Mouse (Mus musculus): ENCODE results near the gene 1810030O07Rik. TPM values are rescaled to one million over a fixed set of nuclear protein-coding genes. Genes with fewer than 3 reads are reported as not detected.
A peak's percentile ranks its signal among the peaks of the same experiment; 100 is the strongest.

The 1810030O07Rik gene
- polyA plus RNA-seq (2012; ENCODE audit: insufficient read depth, insufficient read length, low replicate concordance, missing spikeins): not detected in 2 replicates

DNA sequence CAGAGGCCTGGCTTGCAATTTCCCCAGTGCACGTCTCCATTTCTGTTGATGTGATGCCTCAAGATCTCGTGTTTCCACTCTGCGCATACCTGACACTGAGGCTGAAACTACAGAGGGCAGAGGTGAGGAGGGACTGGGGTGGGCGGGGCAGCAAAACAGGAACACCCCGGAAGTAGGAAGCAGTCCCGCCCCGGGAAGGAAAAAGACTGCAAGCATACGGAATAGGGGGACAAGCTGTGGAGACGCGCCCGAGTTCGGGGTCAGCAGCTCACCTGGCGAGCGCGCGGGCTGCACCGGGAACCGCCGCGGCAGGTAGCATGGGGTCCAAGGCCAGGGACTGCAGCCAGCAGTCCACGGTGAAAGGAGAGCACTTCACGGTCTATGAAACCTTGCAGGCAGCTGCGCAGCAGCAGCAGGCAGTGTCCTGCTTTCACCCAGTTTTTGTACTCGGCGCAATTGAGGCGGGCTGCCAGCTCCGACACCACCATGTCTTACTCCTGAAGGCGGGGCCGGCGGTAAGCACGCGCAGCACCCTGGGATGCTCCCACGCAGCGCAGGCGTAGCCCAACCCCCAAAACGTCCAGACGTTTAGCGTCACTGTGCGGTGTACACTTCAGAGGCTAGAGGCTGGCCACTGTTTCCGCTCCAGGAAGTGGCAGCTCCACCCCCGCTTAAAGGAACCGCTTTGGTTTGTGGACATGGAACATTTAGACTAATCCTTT, at the start of gene 1810030O07Rik:
Gene 1810030O07Rik, minus strand, starts transcription at position 615 of the 722 bp plus-strand sequence.
- 10% methylated on average over 42 of the region's 42 CpGs for WGBS
- no peaks in the 10 kb centered on the region for H3K4me1 ChIP-seq (ENCODE audit: control insufficient read depth, insufficient read depth, low read length)
- H3K4me3 ChIP-seq (ENCODE audit: insufficient read depth, low read depth, low read length): peak within 1 kb of the TSS; percentile 96
- peak within 1 kb of the TSS; percentile 88 for H3K27ac ChIP-seq (ENCODE audit: insufficient read depth, low read depth, low read length)
- no peak for TF ChIP-seq CTCF (IDR thresholded peaks at IDR 0.05; ENCODE audit: insufficient read depth, low read depth, low read length)
- no peak for TF ChIP-seq POLR2A (IDR thresholded peaks at IDR 0.05; ENCODE audit: insufficient read depth, low read depth, low read length)

DNA sequence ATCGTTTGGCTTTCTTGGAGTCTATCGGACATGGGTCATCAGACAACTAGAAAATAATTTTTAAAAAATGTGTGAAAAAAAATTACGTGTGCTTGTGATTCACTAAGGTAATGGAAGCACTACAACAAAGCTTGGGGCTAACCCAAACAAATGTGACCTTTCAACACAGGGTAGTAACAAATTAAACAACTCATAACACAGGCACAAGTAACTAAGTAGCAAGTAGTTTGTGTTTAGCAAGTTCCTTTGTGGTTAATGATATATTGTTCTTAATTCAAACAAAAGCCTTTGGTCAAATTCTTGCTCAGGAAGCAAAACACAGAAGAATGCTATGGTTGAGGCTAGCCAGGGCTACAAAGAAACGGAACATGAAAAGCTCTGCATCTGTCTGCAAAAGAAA, 42.6 kb upstream of the 1810030O07Rik start:
- Histone ChIP-seq H3K4me1 (ENCODE audit: control insufficient read depth, insufficient read depth, low read length) (no peaks in the 10 kb centered on the region), H3K4me3 (ENCODE audit: insufficient read depth, low read depth, low read length) (no peak overlapping the region), H3K27ac (ENCODE audit: insufficient read depth, low read depth, low read length) (no peak overlapping the region)
- TF ChIP-seq CTCF (IDR thresholded peaks at IDR 0.05; ENCODE audit: insufficient read depth, low read depth, low read length) (no peak), POLR2A (IDR thresholded peaks at IDR 0.05; ENCODE audit: insufficient read depth, low read depth, low read length) (no peak)
- 83% methylated on average over 4 of the region's 4 CpGs for WGBS

DNA sequence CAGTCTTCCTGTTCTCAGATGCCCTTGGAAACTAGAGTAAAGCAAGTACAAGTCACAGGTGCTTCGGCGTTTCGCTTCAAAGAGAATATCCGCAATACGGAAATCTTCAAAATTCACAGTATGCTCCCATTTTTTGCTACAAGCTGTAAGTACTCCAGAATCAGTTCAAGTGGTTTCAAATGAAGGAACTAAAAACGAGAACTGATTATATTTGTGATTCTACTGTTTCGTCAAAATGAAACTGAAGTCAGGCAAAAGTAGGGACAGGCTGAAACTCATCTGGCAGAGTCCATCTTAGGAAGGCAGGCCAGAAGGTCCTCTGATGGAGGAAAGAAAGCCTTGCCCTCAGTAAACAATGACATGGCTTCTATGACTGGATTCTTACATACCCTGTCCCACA, 40.3 kb upstream of the 1810030O07Rik start:
- Histone ChIP-seq H3K4me1 (ENCODE audit: control insufficient read depth, insufficient read depth, low read length) (no peaks in the 10 kb centered on the region), H3K27ac (ENCODE audit: insufficient read depth, low read depth, low read length) (no peak overlapping the region), H3K4me3 (ENCODE audit: insufficient read depth, low read depth, low read length) (no peak overlapping the region)
- WGBS: 91% methylated on average over 7 of the region's 7 CpGs
- TF ChIP-seq POLR2A (IDR thresholded peaks at IDR 0.05; ENCODE audit: insufficient read depth, low read depth, low read length) (no peak), CTCF (IDR thresholded peaks at IDR 0.05; ENCODE audit: insufficient read depth, low read depth, low read length) (no peak)

DNA sequence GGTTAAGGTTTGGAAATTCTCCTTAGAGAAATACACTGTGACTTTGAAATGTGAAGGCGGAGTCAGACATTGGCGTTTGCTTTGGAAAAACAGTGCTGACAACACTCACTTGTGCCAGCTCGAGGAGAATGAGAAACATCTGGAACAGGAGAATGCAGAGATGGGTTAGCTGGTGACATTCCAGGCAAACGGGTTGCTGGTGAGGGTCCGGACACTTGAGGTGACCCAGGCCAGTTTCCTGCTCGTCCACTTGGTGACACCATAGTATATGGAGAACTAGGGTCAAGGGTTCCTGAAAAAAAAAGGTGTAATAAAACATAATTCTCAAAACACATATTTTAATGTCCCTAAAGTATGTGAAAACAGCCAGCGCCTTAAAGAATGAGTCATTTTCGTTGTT, 13.4 kb upstream of the 1810030O07Rik start:
- Histone ChIP-seq H3K4me3 (ENCODE audit: insufficient read depth, low read depth, low read length) (no peak overlapping the region), H3K4me1 (ENCODE audit: control insufficient read depth, insufficient read depth, low read length) (no peaks in the 10 kb centered on the region), H3K27ac (ENCODE audit: insufficient read depth, low read depth, low read length) (no peak overlapping the region)
- TF ChIP-seq POLR2A (IDR thresholded peaks at IDR 0.05; ENCODE audit: insufficient read depth, low read depth, low read length): no peak
- no peak for TF ChIP-seq CTCF (IDR thresholded peaks at IDR 0.05; ENCODE audit: insufficient read depth, low read depth, low read length)
- WGBS: 73% methylated on average over 8 of the region's 8 CpGs

DNA sequence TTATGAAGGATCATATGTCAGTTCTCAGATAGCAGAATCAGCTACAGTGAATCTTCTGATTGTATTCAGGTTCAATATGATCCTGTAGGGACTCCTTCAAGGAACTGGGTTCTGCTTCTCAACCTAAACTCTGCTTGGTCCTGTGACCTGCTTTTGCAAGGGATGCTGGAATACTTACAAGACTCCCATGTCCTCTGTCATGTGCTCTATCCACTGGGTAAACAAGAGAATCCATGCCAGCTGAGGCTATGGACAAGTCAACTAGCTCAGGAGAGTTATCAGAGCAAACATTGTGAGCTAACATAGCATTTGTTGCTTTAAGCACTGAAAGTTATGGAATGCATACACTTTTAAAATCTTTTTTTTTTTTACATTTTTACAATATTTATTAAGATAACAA, 12.6 kb upstream of the 1810030O07Rik start:
- no peak for TF ChIP-seq CTCF (IDR thresholded peaks at IDR 0.05; ENCODE audit: insufficient read depth, low read depth, low read length)
- TF ChIP-seq POLR2A (IDR thresholded peaks at IDR 0.05; ENCODE audit: insufficient read depth, low read depth, low read length): no peak
- Histone ChIP-seq H3K4me3 (ENCODE audit: insufficient read depth, low read depth, low read length) (no peak overlapping the region), H3K27ac (ENCODE audit: insufficient read depth, low read depth, low read length) (no peak overlapping the region), H3K4me1 (ENCODE audit: control insufficient read depth, insufficient read depth, low read length) (no peaks in the 10 kb centered on the region)

DNA sequence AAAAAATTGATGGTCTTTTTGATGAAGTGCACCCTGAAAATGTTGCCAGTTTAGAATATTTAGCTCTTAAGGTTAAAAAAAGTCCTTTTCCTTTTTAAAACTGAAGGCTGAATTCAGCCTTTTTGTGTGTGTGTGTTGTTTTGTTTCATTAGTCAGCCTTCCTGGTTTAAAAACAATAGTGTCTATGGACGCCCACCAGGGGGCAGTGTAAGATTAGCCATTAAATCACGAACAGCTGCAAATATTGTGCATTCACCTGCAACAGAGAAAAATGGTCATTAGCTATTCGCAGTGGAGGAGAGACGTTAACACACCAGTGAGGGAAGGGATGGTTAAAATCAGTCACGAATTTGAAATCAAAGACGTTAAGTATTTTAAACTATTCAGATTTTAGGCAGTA, 3.9 kb upstream of the 1810030O07Rik start:
- TF ChIP-seq POLR2A (IDR thresholded peaks at IDR 0.05; ENCODE audit: insufficient read depth, low read depth, low read length) (no peak), CTCF (IDR thresholded peaks at IDR 0.05; ENCODE audit: insufficient read depth, low read depth, low read length) (no peak)
- WGBS: 13% methylated on average over 6 of the region's 6 CpGs
- Histone ChIP-seq H3K4me3 (ENCODE audit: insufficient read depth, low read depth, low read length) (no peak overlapping the region), H3K4me1 (ENCODE audit: control insufficient read depth, insufficient read depth, low read length) (no peaks in the 10 kb centered on the region), H3K27ac (ENCODE audit: insufficient read depth, low read depth, low read length) (no peak overlapping the region)

DNA sequence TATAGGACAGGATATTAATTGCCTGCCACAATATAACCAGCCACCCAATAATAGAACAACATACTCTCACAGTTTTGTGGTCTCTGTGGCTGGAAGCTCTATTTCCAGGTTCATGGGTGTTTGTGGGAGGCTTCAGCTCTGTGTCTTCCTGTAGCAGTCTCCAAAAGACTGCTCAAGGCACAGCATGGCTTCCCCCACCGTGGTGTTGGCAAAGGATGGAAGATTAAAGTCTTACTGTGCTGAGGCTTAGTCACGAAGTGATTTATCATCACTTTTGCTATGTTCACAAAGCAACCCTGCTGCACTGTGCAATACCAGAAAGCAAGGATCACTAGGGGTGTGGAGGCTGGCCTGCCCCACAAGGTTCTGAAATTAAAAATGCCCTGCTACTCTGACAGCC, 19.6 kb downstream of the 1810030O07Rik start:
- Histone ChIP-seq H3K27ac (ENCODE audit: insufficient read depth, low read depth, low read length) (no peak overlapping the region), H3K4me3 (ENCODE audit: insufficient read depth, low read depth, low read length) (no peak overlapping the region), H3K4me1 (ENCODE audit: control insufficient read depth, insufficient read depth, low read length) (no peaks in the 10 kb centered on the region)
- TF ChIP-seq POLR2A (IDR thresholded peaks at IDR 0.05; ENCODE audit: insufficient read depth, low read depth, low read length) (no peak), CTCF (IDR thresholded peaks at IDR 0.05; ENCODE audit: insufficient read depth, low read depth, low read length) (no peak)
- WGBS: 28% methylated on average over 2 of the region's 2 CpGs

DNA sequence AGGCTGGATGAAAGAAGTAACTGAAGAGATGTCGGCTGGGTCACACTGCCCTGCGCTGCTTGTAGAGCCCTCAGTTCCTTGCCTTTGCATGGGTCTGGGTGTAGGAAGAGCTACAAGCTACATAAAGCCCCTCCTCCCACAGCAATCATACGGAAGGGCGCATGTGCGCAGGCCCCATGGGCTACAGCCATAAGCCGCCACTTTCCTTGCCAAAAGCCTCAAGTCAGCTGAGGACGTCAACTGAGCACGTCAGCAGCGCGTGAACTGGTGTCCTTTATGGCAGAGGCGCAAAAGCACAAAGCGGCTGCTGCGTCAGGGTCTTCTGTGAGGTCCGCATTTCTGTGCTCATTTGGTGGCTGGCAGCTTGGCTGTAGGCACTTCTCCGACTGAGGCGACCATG, 21.6 kb downstream of the 1810030O07Rik start:
- no peak for TF ChIP-seq CTCF (IDR thresholded peaks at IDR 0.05; ENCODE audit: insufficient read depth, low read depth, low read length)
- TF ChIP-seq POLR2A (IDR thresholded peaks at IDR 0.05; ENCODE audit: insufficient read depth, low read depth, low read length): no peak
- H3K27ac ChIP-seq (ENCODE audit: insufficient read depth, low read depth, low read length): no peak overlapping the region
- no peak overlapping the region for H3K4me3 ChIP-seq (ENCODE audit: insufficient read depth, low read depth, low read length)
- H3K4me1 ChIP-seq (ENCODE audit: control insufficient read depth, insufficient read depth, low read length): no peaks in the 10 kb centered on the region
- WGBS: 95% methylated on average over 16 of the region's 16 CpGs

DNA sequence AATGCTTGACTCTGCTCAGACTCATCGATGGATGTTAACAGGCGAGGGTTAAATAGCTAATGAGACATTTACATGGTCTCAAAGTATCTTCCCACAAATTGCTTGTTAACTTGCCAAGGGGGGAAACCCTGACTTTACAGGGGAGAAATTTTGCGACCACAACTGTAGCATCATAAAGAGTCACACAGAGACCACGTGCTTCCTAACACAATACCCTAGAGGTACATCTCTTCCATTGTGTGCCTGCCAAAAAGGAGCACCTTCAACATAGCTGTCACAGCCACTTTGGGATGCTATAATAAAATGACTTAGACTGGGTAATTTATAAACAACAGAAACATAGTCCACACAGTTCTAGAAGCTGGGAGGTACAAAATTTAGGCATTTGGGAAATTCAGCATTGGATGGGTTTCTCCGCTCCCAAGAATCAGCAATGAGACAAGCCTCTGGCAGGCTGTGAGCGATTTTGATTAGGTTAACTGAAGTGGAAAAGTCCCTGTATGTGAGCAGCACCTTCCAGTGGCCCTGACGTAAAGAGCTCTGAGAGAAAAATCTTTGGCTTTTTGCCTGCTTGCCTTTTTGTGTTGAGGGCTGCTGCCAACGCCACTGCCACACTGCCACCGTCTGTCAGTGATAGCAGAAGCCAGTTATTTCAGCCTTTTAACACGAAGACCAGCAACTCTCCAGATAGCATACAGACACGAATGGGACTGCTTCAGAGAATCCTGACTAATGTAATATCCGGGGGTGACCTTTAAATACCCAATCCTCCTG, 27.8 kb downstream of the 1810030O07Rik start:
- 42% methylated on average over 12 of the region's 12 CpGs for WGBS
- H3K4me1 ChIP-seq (ENCODE audit: control insufficient read depth, insufficient read depth, low read length): peaks cover 3% of the 10 kb centered on the region; the same call in 1 of the 2 replicates
- TF ChIP-seq POLR2A (IDR thresholded peaks at IDR 0.05; ENCODE audit: insufficient read depth, low read depth, low read length) (no peak), CTCF (IDR thresholded peaks at IDR 0.05; ENCODE audit: insufficient read depth, low read depth, low read length) (no peak)
- H3K4me3 ChIP-seq (ENCODE audit: insufficient read depth, low read depth, low read length): no peak overlapping the region
- H3K27ac ChIP-seq (ENCODE audit: insufficient read depth, low read depth, low read length): no peak overlapping the region

Data from olfactory bulb, adult 2 months (tissue).